Mouse (Mus musculus) kidney, adult 2 months (tissue): ENCODE measurements at regions not wholly inside any gene's neighbourhood (a gene's known extent, or its start where the extent isn't known, plus 50 kb on each side); places are given as distances from the start of the nearest gene placed in this dataset.

Source experiments
- CTCF ChIP-seq: fragments of 200-500 bp; conservative IDR thresholded peaks from 2 replicates; pipeline ENCODE4 v1.5.1; 2011; ENCODE audit warnings: low read depth, mild to moderate bottlenecking, control low read depth, low read length, moderate library complexity, mixed read lengths; ENCODE audit not compliant: insufficient read depth, insufficient read length
- POLR2A ChIP-seq: fragments of 200-500 bp; IDR thresholded peaks from one replicate; pipeline ENCODE4 v1.6.1; 2011; ENCODE audit warnings: low read depth, low read length, control low read depth

DNA sequence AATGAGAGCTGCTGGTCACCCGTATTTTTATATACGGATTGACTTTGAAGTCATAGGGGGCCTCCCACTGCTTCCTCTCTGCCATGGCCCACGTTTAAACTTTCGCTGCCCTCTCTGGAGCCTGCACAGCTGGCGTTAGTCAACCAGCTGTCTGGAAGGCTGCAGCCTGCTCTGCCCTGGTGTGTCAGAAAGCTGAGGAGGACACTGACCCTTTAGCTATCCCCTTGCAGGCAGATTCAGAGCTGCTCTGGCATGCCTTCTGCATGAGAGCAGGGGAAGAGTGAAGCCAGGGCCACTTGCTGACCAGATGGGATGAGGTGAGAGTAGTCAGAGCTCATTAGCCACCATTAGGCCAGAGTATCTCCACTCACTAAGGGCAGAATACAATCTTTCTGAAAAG, 76.4 kb upstream of the Spdl1 start:
- no peak for TF ChIP-seq CTCF
- TF ChIP-seq POLR2A, result no peak
